Mouse (Mus musculus): ENCODE results near the gene Tex13c3.

DNA sequence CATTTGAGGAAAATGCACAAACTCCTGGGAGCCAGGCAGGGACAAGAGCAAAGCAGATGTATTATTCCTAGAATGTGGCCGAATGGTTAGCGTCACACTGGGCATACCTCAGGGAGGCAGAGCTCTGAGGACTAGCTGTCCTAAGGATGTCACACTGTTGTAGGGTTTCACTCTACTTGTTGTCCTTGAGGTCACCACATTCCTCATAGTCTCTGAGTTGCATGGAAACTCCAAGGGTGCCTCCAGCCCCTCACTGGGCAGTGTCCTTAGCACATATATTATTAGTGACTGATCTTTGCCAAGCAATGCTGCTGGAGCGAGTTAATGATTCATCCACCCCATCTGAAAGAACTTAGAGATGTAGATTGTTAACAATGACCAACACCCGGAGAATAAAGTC, 8.6 kb upstream of the Tex13c3 start:
- TF ChIP-seq CTCF (IDR thresholded peaks at IDR 0.05; ENCODE audit: extremely low read depth, insufficient read depth, low read length): no peak
- no peak for TF ChIP-seq POLR2A (IDR thresholded peaks at IDR 0.05; ENCODE audit: extremely low read depth, insufficient read depth, low read length)
